Mouse (Mus musculus) MEL-GATA-1-ER (cell line): ENCODE measurements around the gene Synj2.
A peak's percentile ranks its signal among the peaks of the same experiment; 100 is the strongest.

Source experiments
- DNase-seq: peaks from one replicate; pipeline ENCODE4 v3.0.0-alpha.2; 2012; ENCODE audit warnings: low read depth; ENCODE audit errors: extremely low read depth

Gene Synj2

GRCm38 (mm10) chr17:6025831-6026230 is 84.8 kb downstream of the Synj2 start:
- DNase-seq: no peak

- DNase-seq: no peak
These were observed 94.6 kb downstream of the Synj2 start for GRCm38 (mm10) chr17:6035661-6036060.

GRCm38 (mm10) chr17:6036458-6036857 is 95.4 kb downstream of the Synj2 start:
- no peak for DNase-seq

DNA sequence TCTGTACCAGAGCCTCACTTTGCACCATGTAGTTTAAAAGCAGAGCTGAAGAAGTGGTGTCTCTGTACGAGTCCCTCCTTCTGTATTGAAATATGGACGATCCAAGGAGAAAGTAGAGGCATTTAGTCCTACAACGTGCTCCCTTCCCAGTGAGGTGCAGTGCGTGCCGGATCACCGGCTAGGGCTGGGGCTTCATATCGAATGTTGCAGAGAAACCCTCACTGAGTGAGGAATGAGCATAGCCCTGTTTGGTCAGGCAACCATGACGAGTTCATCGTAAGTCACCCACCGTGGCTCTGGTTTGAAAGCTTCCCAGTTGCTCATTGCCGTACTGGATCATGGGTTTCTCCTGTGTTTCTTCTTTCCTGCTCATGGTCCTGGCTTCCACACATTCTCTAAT is 95.8 kb downstream of the Synj2 start:
- no peak for DNase-seq

- no peak for DNase-seq
These were observed 96.4 kb downstream of the Synj2 start for GRCm38 (mm10) chr17:6037507-6037906.

- no peak for DNase-seq
These were observed 111.7 kb downstream of the Synj2 start for GRCm38 (mm10) chr17:6052801-6053200.

DNA sequence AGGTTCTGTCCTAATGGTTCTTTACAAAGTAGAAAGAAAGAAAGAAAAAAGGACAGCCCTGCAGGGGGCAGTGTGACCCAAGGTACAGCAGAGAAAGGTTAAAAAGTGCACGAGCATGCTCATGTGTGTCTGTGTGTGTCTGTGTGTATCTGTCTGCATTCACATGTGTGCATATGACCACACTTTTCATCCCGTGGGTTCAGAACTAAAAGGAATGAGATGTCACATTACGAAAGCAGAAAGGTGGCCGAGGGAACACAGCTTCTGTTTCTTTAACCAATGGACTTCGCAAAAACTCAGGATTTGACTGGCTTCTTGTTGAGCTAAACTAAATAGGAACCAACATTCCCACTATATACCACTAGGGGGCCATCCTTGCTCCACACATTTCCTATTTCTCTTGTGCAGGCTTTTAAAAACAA is 113.9 kb downstream of the Synj2 start:
- DNase-seq: peak; percentile 71

DNA sequence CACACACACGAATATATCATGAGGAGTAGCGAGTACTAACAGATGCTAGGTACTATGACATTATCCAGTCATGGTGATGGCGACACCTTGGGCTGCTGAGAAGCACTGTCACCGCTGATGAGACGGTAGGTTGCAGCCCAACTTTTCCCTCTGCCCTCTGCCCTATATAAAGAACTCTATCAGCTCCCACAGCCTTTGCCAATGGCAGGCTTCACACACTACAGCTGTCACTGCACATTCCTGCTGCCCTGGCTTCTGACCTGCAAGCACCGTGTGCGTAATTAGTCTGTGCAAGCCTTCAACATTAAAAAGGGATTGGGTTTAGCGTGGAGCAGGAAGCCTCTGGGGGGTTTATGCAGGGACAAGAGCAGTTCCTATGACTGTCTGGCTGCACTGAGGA is 121.7 kb downstream of the Synj2 start:
- DNase-seq: no peak

- no peak for DNase-seq
These were observed 122.5 kb downstream of the Synj2 start for GRCm38 (mm10) chr17:6063532-6063931.

DNA sequence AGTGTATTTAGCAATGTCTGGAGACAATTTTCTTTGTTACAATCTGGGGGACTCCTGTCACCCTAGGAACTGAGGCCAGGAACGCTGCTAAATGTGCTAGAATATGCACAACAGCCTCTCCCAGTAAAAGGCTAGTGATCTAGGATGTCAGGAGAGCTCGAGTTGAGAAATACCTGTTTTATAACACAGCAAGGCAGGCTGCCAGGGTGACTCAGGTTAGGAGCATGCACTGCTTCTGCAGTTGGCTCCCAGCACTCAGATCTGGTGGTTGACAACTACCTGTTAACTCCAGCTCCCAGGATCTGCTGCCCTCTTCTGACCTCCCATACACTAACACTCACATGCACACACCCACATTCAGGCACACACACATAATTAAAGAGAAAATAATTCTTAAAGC is 124.9 kb downstream of the Synj2 start:
- no peak for DNase-seq

DNA sequence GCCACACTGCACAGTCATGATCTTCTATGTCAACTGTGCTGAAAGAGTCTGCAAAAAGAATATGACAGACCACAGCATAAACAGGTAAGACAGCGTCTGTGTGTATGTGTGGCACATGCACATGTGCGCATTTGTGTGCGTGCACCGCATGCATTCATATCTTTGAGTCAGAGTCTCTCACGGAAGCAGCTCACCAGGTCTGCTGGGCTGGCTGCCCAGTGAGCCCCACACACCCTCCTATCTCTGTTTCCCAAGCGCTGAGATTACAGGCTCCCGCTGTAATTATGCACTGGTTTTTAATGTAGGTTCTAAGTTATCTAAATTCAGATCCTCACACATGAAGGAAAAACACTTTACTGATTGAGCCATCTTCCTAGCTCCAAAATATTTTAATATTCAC is 126.5 kb downstream of the Synj2 start:
- DNase-seq: no peak

- no peak for DNase-seq
These were observed 128.8 kb downstream of the Synj2 start for GRCm38 (mm10) chr17:6069866-6070265.

GRCm38 (mm10) chr17:6073405-6073804 is 132.3 kb downstream of the Synj2 start:
- no peak for DNase-seq

GRCm38 (mm10) chr17:6079287-6080122 is 138.4 kb downstream of the Synj2 start, which contains the start of the genes Serac1 and Gtf2h5:
Gene Serac1 (minus strand): TSS chr17:6079741.
Gene Gtf2h5 (plus strand): TSS chr17:6079786.
- peak; percentile 73 for DNase-seq

GRCm38 (mm10) chr17:6083323-6083890 is 142.3 kb downstream of the Synj2 start:
- DNase-seq: no peak

DNA sequence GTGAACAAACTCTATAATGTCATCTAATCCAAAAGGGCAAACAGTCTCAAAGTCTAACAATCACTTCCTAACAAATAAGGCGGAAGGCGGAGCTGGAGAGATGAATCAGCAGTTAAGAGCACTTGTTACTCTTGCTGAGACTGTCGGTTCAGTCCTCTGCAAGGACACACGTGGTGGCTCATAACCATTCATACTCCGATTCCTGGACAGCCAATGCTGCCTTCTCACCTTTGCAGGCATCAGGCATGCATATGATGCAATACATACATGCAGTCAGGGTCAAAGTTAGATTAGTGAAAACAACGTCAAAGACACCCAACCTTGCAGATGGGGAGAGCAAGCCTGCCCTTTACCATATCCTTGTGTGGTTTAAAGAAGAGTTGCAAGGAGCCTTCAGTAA is 150.5 kb downstream of the Synj2 start:
- no peak for DNase-seq
